Mouse (Mus musculus): ENCODE results near the gene Gm10428. TPM values are rescaled to one million over a fixed set of nuclear protein-coding genes. Genes with fewer than 3 reads are reported as not detected.
A peak's percentile ranks its signal among the peaks of the same experiment; 100 is the strongest.

Gene Gm10428
- polyA plus RNA-seq, 1 experiment from 2014 or later, result not detected

GRCm38 (mm10) chr11:62756456-62757142 is 3.7 kb downstream of the Gm10428 start:
- ATAC-seq (ENCODE audit: insufficient number of reproducible peaks, insufficient read depth, low FRiP score, low read depth), result peak; percentile 96
- Histone ChIP-seq H3K27ac (ENCODE audit: low read length) (no peak overlapping the region), H3K4me3 (ENCODE audit: low read depth, low read length) (peak overlapping the region; percentile 5; the same call in 1 of the 2 replicates), H3K36me3 (ENCODE audit: control insufficient read depth, insufficient read depth, low read length) (no peaks in the 10 kb centered on the region), H3K9me3 (ENCODE audit: control insufficient read depth, low read depth, low read length) (no peaks in the 10 kb centered on the region), H3K4me1 (ENCODE audit: control insufficient read depth, insufficient read depth, low read length) (0 out of 2 replicates have a peak, but pooled peaks cover 3% of the 10 kb centered on the region), H3K9ac (replicated peaks; ENCODE audit: low read depth, low read length) (no peak overlapping the region), H3K4me2 (replicated peaks; ENCODE audit: low read depth, low read length) (peak overlapping the region; percentile 51), H3K27me3 (ENCODE audit: control insufficient read depth, insufficient read depth, low read length) (no peaks in the 10 kb centered on the region)
- WGBS, result 7% methylated on average over 36 of the region's 36 CpGs

- H3K27ac ChIP-seq (ENCODE audit: low read length), result no peak overlapping the region
- H3K9me3 ChIP-seq (ENCODE audit: control insufficient read depth, low read depth, low read length), result no peaks in the 10 kb centered on the region
- H3K36me3 ChIP-seq (ENCODE audit: control insufficient read depth, insufficient read depth, low read length), result no peaks in the 10 kb centered on the region
- H3K4me3 ChIP-seq (ENCODE audit: low read depth, low read length), result peak overlapping the region; percentile 5; the same call in 1 of the 2 replicates
- H3K9ac ChIP-seq (replicated peaks; ENCODE audit: low read depth, low read length), result no peak overlapping the region
- WGBS, result 4% methylated on average over 7 of the region's 7 CpGs
- peak; percentile 44 for ATAC-seq (ENCODE audit: insufficient number of reproducible peaks, insufficient read depth, low FRiP score, low read depth)
- H3K4me1 ChIP-seq (ENCODE audit: control insufficient read depth, insufficient read depth, low read length), result 0 out of 2 replicates have a peak, but pooled peaks cover 3% of the 10 kb centered on the region
- H3K4me2 ChIP-seq (replicated peaks; ENCODE audit: low read depth, low read length), result peak overlapping the region; percentile 51
- H3K27me3 ChIP-seq (ENCODE audit: control insufficient read depth, insufficient read depth, low read length), result no peaks in the 10 kb centered on the region
Observed at GRCm38 (mm10) chr11:62757143-62757507, 4.2 kb downstream of the Gm10428 start.

GRCm38 (mm10) chr11:62757906-62758305 is 5.0 kb downstream of the Gm10428 start:
- no peaks in the 10 kb centered on the region for H3K27me3 ChIP-seq (ENCODE audit: control insufficient read depth, insufficient read depth, low read length)
- WGBS, result 75% methylated on average over 6 of the region's 6 CpGs
- no peak overlapping the region for H3K4me3 ChIP-seq (ENCODE audit: low read depth, low read length)
- no peak overlapping the region for H3K27ac ChIP-seq (ENCODE audit: low read length)
- no peaks in the 10 kb centered on the region for H3K9me3 ChIP-seq (ENCODE audit: control insufficient read depth, low read depth, low read length)
- ATAC-seq (ENCODE audit: insufficient number of reproducible peaks, insufficient read depth, low FRiP score, low read depth), result no peak
- no peak overlapping the region for H3K9ac ChIP-seq (replicated peaks; ENCODE audit: low read depth, low read length)
- no peaks in the 10 kb centered on the region for H3K36me3 ChIP-seq (ENCODE audit: control insufficient read depth, insufficient read depth, low read length)
- H3K4me1 ChIP-seq (ENCODE audit: control insufficient read depth, insufficient read depth, low read length), result 0 out of 2 replicates have a peak, but pooled peaks cover 3% of the 10 kb centered on the region
- no peak overlapping the region for H3K4me2 ChIP-seq (replicated peaks; ENCODE audit: low read depth, low read length)

- H3K4me2 ChIP-seq (replicated peaks; ENCODE audit: low read depth, low read length), result no peak overlapping the region
- H3K36me3 ChIP-seq (ENCODE audit: control insufficient read depth, insufficient read depth, low read length), result no peaks in the 10 kb centered on the region
- H3K4me1 ChIP-seq (ENCODE audit: control insufficient read depth, insufficient read depth, low read length), result 0 out of 2 replicates have a peak, but pooled peaks cover 3% of the 10 kb centered on the region
- no peak for ATAC-seq (ENCODE audit: insufficient number of reproducible peaks, insufficient read depth, low FRiP score, low read depth)
- no peaks in the 10 kb centered on the region for H3K27me3 ChIP-seq (ENCODE audit: control insufficient read depth, insufficient read depth, low read length)
- WGBS, result 89% methylated on average over 11 of the region's 11 CpGs
- H3K27ac ChIP-seq (ENCODE audit: low read length), result no peak overlapping the region
- no peak overlapping the region for H3K4me3 ChIP-seq (ENCODE audit: low read depth, low read length)
- no peaks in the 10 kb centered on the region for H3K9me3 ChIP-seq (ENCODE audit: control insufficient read depth, low read depth, low read length)
- no peak overlapping the region for H3K9ac ChIP-seq (replicated peaks; ENCODE audit: low read depth, low read length)
Observed at GRCm38 (mm10) chr11:62758491-62758890, 5.6 kb downstream of the Gm10428 start.

- WGBS, result 67% methylated on average over 9 of the region's 9 CpGs
- Histone ChIP-seq H3K4me1 (ENCODE audit: control insufficient read depth, insufficient read depth, low read length) (0 out of 2 replicates have a peak, but pooled peaks cover 3% of the 10 kb centered on the region), H3K4me2 (replicated peaks; ENCODE audit: low read depth, low read length) (no peak overlapping the region), H3K9ac (replicated peaks; ENCODE audit: low read depth, low read length) (no peak overlapping the region), H3K4me3 (ENCODE audit: low read depth, low read length) (no peak overlapping the region), H3K27me3 (ENCODE audit: control insufficient read depth, insufficient read depth, low read length) (no peaks in the 10 kb centered on the region), H3K36me3 (ENCODE audit: control insufficient read depth, insufficient read depth, low read length) (no peaks in the 10 kb centered on the region), H3K9me3 (ENCODE audit: control insufficient read depth, low read depth, low read length) (no peaks in the 10 kb centered on the region), H3K27ac (ENCODE audit: low read length) (no peak overlapping the region)
- ATAC-seq (ENCODE audit: insufficient number of reproducible peaks, insufficient read depth, low FRiP score, low read depth), result no peak
Observed at GRCm38 (mm10) chr11:62760755-62761457, 8.0 kb downstream of the Gm10428 start.

- Histone ChIP-seq H3K9me3 (ENCODE audit: control insufficient read depth, low read depth, low read length) (peaks cover 46% of the 10 kb centered on the region), H3K4me2 (replicated peaks; ENCODE audit: low read depth, low read length) (no peak overlapping the region), H3K36me3 (ENCODE audit: control insufficient read depth, insufficient read depth, low read length) (peaks cover 25% of the 10 kb centered on the region), H3K4me3 (ENCODE audit: low read depth, low read length) (no peak overlapping the region), H3K9ac (replicated peaks; ENCODE audit: low read depth, low read length) (no peak overlapping the region), H3K4me1 (ENCODE audit: control insufficient read depth, insufficient read depth, low read length) (no peaks in the 10 kb centered on the region), H3K27ac (ENCODE audit: low read length) (no peak overlapping the region), H3K27me3 (ENCODE audit: control insufficient read depth, insufficient read depth, low read length) (no peaks in the 10 kb centered on the region)
- 93% methylated on average over 7 of the region's 7 CpGs for WGBS
- no peak for ATAC-seq (ENCODE audit: insufficient number of reproducible peaks, insufficient read depth, low FRiP score, low read depth)
Observed at GRCm38 (mm10) chr11:62776510-62776909, 23.6 kb downstream of the Gm10428 start.

GRCm38 (mm10) chr11:62788935-62789616 is 36.2 kb downstream of the Gm10428 start, which contains the start of gene Zfp286:
Gene Zfp286 (minus strand): TSS chr11:62789462.
- H3K27me3 ChIP-seq (ENCODE audit: control insufficient read depth, insufficient read depth, low read length), result no peaks in the 10 kb centered on the region
- peaks cover 7% of the 10 kb centered on the region for H3K36me3 ChIP-seq (ENCODE audit: control insufficient read depth, insufficient read depth, low read length)
- peak; percentile 92 for ATAC-seq (ENCODE audit: insufficient number of reproducible peaks, insufficient read depth, low FRiP score, low read depth)
- peak within 1 kb of the TSS; percentile 58 for H3K9ac ChIP-seq (replicated peaks; ENCODE audit: low read depth, low read length)
- no peaks in the 10 kb centered on the region for H3K9me3 ChIP-seq (ENCODE audit: control insufficient read depth, low read depth, low read length)
- H3K4me2 ChIP-seq (replicated peaks; ENCODE audit: low read depth, low read length), result peak within 1 kb of the TSS; percentile 61
- H3K4me3 ChIP-seq (ENCODE audit: low read depth, low read length), result peak within 1 kb of the TSS; percentile 61
- 5% methylated on average over 34 of the region's 34 CpGs for WGBS
- no peaks in the 10 kb centered on the region; the same call in 1 of the 2 replicates for H3K4me1 ChIP-seq (ENCODE audit: control insufficient read depth, insufficient read depth, low read length)
- H3K27ac ChIP-seq (ENCODE audit: low read length), result no peak within 1 kb of the TSS

GRCm38 (mm10) chr11:62789617-62789936 is 36.7 kb downstream of the Gm10428 start:
- peak overlapping the region; percentile 61 for H3K4me3 ChIP-seq (ENCODE audit: low read depth, low read length)
- no peaks in the 10 kb centered on the region for H3K9me3 ChIP-seq (ENCODE audit: control insufficient read depth, low read depth, low read length)
- peaks cover 2% of the 10 kb centered on the region; the same call in 1 of the 2 replicates for H3K36me3 ChIP-seq (ENCODE audit: control insufficient read depth, insufficient read depth, low read length)
- WGBS, result 57% methylated on average over 3 of the region's 3 CpGs
- no peak for ATAC-seq (ENCODE audit: insufficient number of reproducible peaks, insufficient read depth, low FRiP score, low read depth)
- H3K27me3 ChIP-seq (ENCODE audit: control insufficient read depth, insufficient read depth, low read length), result no peaks in the 10 kb centered on the region
- 0 out of 2 replicates have a peak overlapping the region, but pooled peaks have one; percentile 28 for H3K9ac ChIP-seq (replicated peaks; ENCODE audit: low read depth, low read length)
- H3K4me2 ChIP-seq (replicated peaks; ENCODE audit: low read depth, low read length), result peak overlapping the region; percentile 61
- H3K4me1 ChIP-seq (ENCODE audit: control insufficient read depth, insufficient read depth, low read length), result no peaks in the 10 kb centered on the region; the same call in 1 of the 2 replicates
- H3K27ac ChIP-seq (ENCODE audit: low read length), result no peak overlapping the region

Measured in stomach, embryonic 14.5 days (tissue).